Mouse (Mus musculus) bone marrow, adult 2 months (tissue): ENCODE measurements around the gene Eps15l1.
A peak's percentile ranks its signal among the peaks of the same experiment; 100 is the strongest.

ENCODE experiments used
- CTCF ChIP-seq: fragments of 200-500 bp; IDR thresholded peaks from 2 replicates; pipeline ENCODE4 v1.5.1; 2011; ENCODE audit warnings: low read length, control low read depth; ENCODE audit not compliant: control insufficient read depth, insufficient read depth
- POLR2A ChIP-seq: fragments of 200-500 bp; IDR thresholded peaks from 2 replicates; pipeline ENCODE4 v1.6.1; 2011; ENCODE audit warnings: low read depth, mild to moderate bottlenecking, control low read depth, low read length, borderline replicate concordance; ENCODE audit not compliant: control insufficient read depth

- TF ChIP-seq CTCF (0 out of 2 replicates have a peak, but pooled peaks have one; percentile 4), POLR2A (no peak)
Observed at GRCm38 (mm10) chr8:72415252-72415651, 6.0 kb downstream of the Eps15l1 start.
